Mouse (Mus musculus) embryonic facial prominence, embryonic 15.5 days (tissue): ENCODE results near the gene Kdelr1. TPM values are rescaled to one million over a fixed set of nuclear protein-coding genes. Genes with fewer than 3 reads are reported as not detected.
"Not testable (repeated sequence)": the region's sequence is repeated elsewhere in the genome, so short reads cannot be mapped to it uniquely, and the experiment has no call there.

Source experiments
- ATAC-seq: fragments of 200-750 bp; cut with Nextera tagmentation; 2 replicates; pipeline ENCODE4 v1.8.0; 2017; ENCODE audit warnings: low read depth, moderate TSS enrichment; ENCODE audit not compliant: insufficient number of reproducible peaks, low FRiP score, low TSS enrichment
- H3K27ac ChIP-seq: fragments of 300-500 bp; sonication (generic); replicated peaks from 2 replicates; pipeline ENCODE4 v1.5.1; 2015; ENCODE audit warnings: mild to moderate bottlenecking, inconsistent platforms
- H3K27me3 ChIP-seq: fragments of 300-500 bp; sonication (generic); 2 replicates; pipeline ENCODE4 v1.6.1; 2015; ENCODE audit warnings: inconsistent platforms
- H3K36me3 ChIP-seq: fragments of 300-500 bp; sonication (generic); 2 replicates; pipeline ENCODE4 v1.6.1; 2015; ENCODE audit warnings: mild to moderate bottlenecking, inconsistent platforms
- H3K4me1 ChIP-seq: fragments of 300-500 bp; sonication (generic); 2 replicates; pipeline ENCODE4 v1.6.1; 2015; ENCODE audit warnings: inconsistent platforms
- H3K4me2 ChIP-seq: fragments of 300-500 bp; sonication (generic); replicated peaks from 2 replicates; pipeline ENCODE4 v1.6.1; 2015; ENCODE audit warnings: mild to moderate bottlenecking, inconsistent platforms
- H3K4me3 ChIP-seq: fragments of 300-500 bp; sonication (generic); replicated peaks from 2 replicates; pipeline ENCODE4 v1.5.1; 2015; ENCODE audit warnings: mild to moderate bottlenecking, inconsistent platforms
- H3K9ac ChIP-seq: fragments of 300-500 bp; sonication (generic); 2 replicates; pipeline ENCODE4 v1.6.1; 2015; ENCODE audit warnings: inconsistent platforms
- H3K9me3 ChIP-seq: fragments of 300-500 bp; sonication (generic); replicated peaks from 2 replicates; pipeline ENCODE4 v1.6.1; 2016; ENCODE audit warnings: inconsistent platforms
- WGBS: fragments of 180-500 bp; shearing (Covaris S2); methylation state at CpG from one replicate; pipeline ENCODE4 v1.1.7; 2015; 5-methylcytosine and 5-hydroxymethylcytosine counted together
- polyA plus RNA-seq: library from polyadenylated mRNA; unstranded; fragments of >200 nt; fragmentation: Nextera tagmentation; extraction: Ambion mirVana; gene quantifications from 2 replicates; pipeline ENCODE4 v1.2.1, GENCODE M21; 2015

Gene Kdelr1
- polyA plus RNA-seq, 1 experiment from 2014 or later: 98.4 TPM

DNA sequence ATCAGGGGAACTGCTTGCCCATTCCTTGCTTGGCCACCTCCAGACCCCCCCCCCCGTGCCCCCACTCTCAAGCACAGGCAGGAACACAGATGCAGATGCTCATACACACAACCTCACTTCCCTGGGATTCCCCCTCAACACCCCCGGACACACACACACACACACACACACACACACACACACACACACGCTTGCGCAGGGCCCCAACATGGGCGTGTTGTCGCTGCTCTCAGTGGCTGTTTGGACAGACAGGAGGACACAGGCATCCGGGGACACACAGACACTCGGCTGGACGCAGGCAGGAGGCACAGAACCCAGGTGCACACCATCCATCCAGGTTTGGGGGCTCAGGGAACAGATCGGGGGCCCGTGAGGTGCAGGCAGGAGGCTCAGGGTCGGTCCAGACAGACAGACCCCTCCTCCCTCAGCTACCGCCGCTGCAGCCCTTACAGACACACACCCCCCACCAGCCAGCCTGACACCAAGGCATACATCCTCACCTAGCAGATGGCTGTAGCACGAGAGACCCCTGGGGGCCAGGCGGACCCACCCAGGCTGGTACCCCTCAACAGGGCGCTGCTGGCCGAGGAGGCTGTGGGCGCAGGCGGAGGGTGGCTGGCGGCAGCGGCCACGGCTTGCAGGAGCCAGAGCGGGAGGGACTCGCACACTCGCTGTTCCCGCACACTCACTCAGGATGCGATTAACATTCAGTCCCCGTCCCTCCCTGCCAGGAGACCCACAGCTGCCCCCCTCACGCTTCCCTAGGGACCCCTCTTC is 2.1 kb upstream of the Kdelr1 start:
- Histone ChIP-seq H3K36me3 (peaks cover 17% of the 10 kb centered on the region), H3K4me1 (peaks cover 61% of the 10 kb centered on the region), H3K27me3 (peaks cover 28% of the 10 kb centered on the region), H3K4me2 (peak overlapping the region; percentile 63), H3K9me3 (no peaks in the 10 kb centered on the region), H3K4me3 (peak overlapping the region; percentile 36), H3K9ac (peak overlapping the region; percentile 28), H3K27ac (no peak overlapping the region)
- WGBS: 2% methylated on average over 30 of the region's 30 CpGs
- ATAC-seq: no peak

- ATAC-seq: peak; percentile 25
- Histone ChIP-seq H3K4me1 (peaks cover 44% of the 10 kb centered on the region), H3K36me3 (peaks cover 43% of the 10 kb centered on the region), H3K4me3 (peak overlapping the region; percentile 81), H3K9me3 (no peaks in the 10 kb centered on the region), H3K27ac (peak overlapping the region; percentile 93), H3K9ac (peak overlapping the region; percentile 97), H3K27me3 (peaks cover 22% of the 10 kb centered on the region), H3K4me2 (peak overlapping the region; percentile 80)
- 3% methylated on average over 28 of the region's 28 CpGs for WGBS
Measured at GRCm38 (mm10) chr7:45873061-45873947, 732 bp downstream of the Kdelr1 start.

DNA sequence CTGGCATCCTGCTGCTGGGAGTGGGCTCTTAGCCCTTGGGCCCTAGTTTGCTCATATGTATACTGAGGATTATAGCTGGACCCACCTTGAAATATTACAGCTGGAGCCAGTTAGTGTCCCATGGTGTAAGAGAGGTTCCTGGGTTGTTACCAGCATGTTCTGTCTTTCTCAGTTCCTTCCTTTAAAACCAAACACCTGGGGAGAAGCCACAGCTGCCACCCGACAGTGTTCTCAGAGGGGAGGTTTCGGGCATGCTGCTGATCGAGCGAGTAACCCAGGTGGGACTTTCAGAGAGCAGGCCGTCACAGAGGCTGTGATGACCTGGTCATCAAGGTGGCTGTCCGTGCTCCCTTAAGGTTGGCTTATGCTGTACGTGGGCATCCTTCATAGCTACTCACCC is 4.3 kb downstream of the Kdelr1 start:
- no peak overlapping the region for H3K4me3 ChIP-seq
- H3K9ac ChIP-seq: no peak overlapping the region
- no peaks in the 10 kb centered on the region for H3K27me3 ChIP-seq
- no peaks in the 10 kb centered on the region for H3K9me3 ChIP-seq
- H3K4me1 ChIP-seq: peaks cover 17% of the 10 kb centered on the region
- no peak overlapping the region for H3K4me2 ChIP-seq
- ATAC-seq: no peak
- H3K27ac ChIP-seq: no peak overlapping the region
- 95% methylated on average over 7 of the region's 7 CpGs for WGBS
- peaks cover 78% of the 10 kb centered on the region for H3K36me3 ChIP-seq

- H3K4me2 ChIP-seq, ATAC-seq, H3K27ac ChIP-seq, H3K27me3 ChIP-seq, H3K9ac ChIP-seq, H3K4me3 ChIP-seq, H3K9me3 ChIP-seq: not testable (repeated sequence)
- Histone ChIP-seq H3K4me1 (peaks cover 17% of the 10 kb centered on the region), H3K36me3 (peaks cover 92% of the 10 kb centered on the region)
- 93% methylated on average over 1 of the region's 1 CpGs for WGBS
Measured at GRCm38 (mm10) chr7:45878278-45878677, 5.7 kb downstream of the Kdelr1 start, which contains the start of gene Grin2d. Gene Grin2d, minus strand, starts transcription at chr7:45878378.

- H3K27me3 ChIP-seq: no peaks in the 10 kb centered on the region
- H3K27ac ChIP-seq: no peak overlapping the region
- H3K36me3 ChIP-seq: peaks cover 97% of the 10 kb centered on the region
- H3K9me3 ChIP-seq: no peaks in the 10 kb centered on the region
- H3K4me1 ChIP-seq: no peaks in the 10 kb centered on the region
- WGBS: 96% methylated on average over 4 of the region's 4 CpGs
- H3K4me2 ChIP-seq: no peak overlapping the region
- no peak overlapping the region for H3K4me3 ChIP-seq
- no peak for ATAC-seq
- H3K9ac ChIP-seq: no peak overlapping the region
Measured at GRCm38 (mm10) chr7:45880531-45880930, 8.0 kb downstream of the Kdelr1 start.

DNA sequence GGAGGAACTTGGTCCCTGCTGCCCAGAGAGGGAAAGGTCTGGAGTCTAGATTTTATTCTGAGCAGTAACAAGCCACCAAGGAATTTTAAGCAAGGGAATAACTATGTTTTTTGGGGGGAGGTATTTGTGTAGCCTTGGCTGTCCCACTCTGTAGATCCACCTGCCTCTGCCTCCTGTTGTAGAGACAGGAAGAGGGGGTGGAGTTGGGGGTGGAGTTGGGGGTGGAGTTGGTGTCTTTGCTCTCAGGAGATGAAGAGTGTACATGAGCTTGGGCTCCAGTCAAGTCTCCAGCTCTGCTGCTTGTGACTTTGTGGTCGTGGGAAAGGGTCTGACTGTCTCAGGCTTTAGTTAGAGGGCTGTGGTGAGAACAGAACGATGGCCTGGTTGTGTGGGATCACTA is 8.4 kb downstream of the Kdelr1 start:
- Histone ChIP-seq H3K27me3 (no peaks in the 10 kb centered on the region), H3K9ac (no peak overlapping the region), H3K9me3 (no peaks in the 10 kb centered on the region), H3K36me3 (peaks cover 94% of the 10 kb centered on the region), H3K4me1 (no peaks in the 10 kb centered on the region), H3K4me3 (no peak overlapping the region), H3K27ac (no peak overlapping the region), H3K4me2 (no peak overlapping the region)
- 90% methylated on average over 2 of the region's 2 CpGs for WGBS
- ATAC-seq: no peak

DNA sequence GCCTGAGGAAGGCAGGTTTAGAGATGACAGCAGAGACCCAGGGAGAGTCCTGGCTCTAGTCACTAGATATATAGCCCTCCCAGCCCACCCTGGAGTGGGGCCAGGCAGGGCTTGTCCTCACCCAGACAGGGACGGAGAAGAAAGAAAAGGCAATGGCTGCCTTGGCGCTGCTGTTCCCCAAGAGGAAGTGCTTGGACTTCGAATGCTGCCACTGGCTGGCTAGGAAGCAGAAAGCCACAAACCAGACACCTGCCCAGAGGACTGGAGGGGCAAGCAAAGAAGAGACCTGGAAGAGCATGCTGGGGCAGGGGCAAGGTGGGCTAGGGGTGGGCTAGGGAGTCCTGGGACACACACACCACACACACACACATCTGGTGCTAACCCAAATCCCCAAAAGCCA is 14.7 kb downstream of the Kdelr1 start:
- ATAC-seq: no peak
- no peak overlapping the region for H3K9ac ChIP-seq

DNA sequence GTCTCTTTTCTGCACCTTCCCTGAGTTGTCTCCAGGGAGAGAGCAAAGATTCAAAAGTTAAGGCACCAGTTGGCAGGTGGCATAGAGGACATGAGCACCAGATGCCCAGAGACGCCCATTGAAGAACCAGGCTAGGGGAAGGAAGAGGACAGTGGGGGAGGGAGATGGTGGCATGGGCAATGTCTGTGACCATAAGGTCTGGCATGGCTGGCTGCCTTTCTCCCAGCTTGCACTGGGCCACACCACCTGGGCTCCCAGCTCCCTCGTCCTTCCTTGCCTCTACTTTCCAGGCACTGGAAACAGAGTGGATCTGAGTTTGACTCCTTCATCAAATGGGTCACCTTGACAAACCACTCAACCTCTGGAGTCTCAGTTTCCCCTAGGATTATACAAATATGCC is 20.1 kb downstream of the Kdelr1 start:
- peaks cover 4% of the 10 kb centered on the region for H3K4me1 ChIP-seq
- ATAC-seq: no peak
- no peak overlapping the region for H3K4me3 ChIP-seq
- H3K9me3 ChIP-seq: no peaks in the 10 kb centered on the region
- H3K4me2 ChIP-seq: no peak overlapping the region
- 78% methylated on average over 2 of the region's 2 CpGs for WGBS
- no peak overlapping the region for H3K9ac ChIP-seq
- H3K27me3 ChIP-seq: no peaks in the 10 kb centered on the region
- no peak overlapping the region for H3K27ac ChIP-seq
- H3K36me3 ChIP-seq: no peaks in the 10 kb centered on the region

More for the DNA sequence above, 14.7 kb downstream of the Kdelr1 start:
- Histone ChIP-seq H3K27me3 (no peaks in the 10 kb centered on the region), H3K4me1 (peaks cover 5% of the 10 kb centered on the region; the same call in 1 of the 2 replicates), H3K27ac (no peak overlapping the region), H3K4me2 (no peak overlapping the region), H3K4me3 (no peak overlapping the region), H3K9me3 (no peaks in the 10 kb centered on the region), H3K36me3 (peaks cover 34% of the 10 kb centered on the region)
- WGBS: 45% methylated on average over 3 of the region's 3 CpGs

DNA sequence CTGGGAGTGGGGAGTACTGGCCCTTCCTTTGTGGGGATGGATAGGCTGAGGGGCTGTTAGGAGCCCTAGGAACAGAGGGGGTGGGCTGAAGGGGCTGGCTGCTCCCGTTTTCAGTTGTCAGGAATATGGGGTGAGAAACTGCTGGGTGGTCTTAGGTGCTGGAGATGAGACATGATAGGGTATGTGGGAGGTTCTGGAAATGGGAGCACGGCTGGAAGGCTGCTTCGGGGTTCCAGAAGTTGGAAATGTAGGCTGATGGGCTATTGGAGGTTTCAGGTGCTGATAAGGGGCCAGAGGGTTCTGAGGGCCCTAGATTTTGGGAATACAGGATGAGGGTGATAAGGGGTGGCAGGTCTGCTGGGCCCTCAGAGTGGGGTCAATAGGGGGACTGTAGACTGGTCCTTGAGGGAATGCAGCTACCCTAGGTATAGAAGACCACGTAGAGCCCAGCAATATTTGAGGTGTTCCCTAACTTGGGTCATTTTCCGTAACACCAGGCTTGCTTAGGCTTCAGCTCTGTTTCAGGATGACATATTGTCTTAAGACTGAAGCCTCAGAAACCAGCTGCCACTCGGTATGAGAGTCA is 23.5 kb downstream of the Kdelr1 start:
- peaks cover 9% of the 10 kb centered on the region for H3K4me1 ChIP-seq
- H3K27me3 ChIP-seq: no peaks in the 10 kb centered on the region
- H3K9me3 ChIP-seq: no peaks in the 10 kb centered on the region
- no peak overlapping the region for H3K9ac ChIP-seq
- ATAC-seq: no peak
- peak overlapping the region; percentile 56 for H3K4me3 ChIP-seq
- peak overlapping the region; percentile 89 for H3K4me2 ChIP-seq
- peak overlapping the region; percentile 22; the same call in 1 of the 2 replicates for H3K27ac ChIP-seq
- no peaks in the 10 kb centered on the region for H3K36me3 ChIP-seq
- 78% methylated on average over 6 of the region's 6 CpGs for WGBS

DNA sequence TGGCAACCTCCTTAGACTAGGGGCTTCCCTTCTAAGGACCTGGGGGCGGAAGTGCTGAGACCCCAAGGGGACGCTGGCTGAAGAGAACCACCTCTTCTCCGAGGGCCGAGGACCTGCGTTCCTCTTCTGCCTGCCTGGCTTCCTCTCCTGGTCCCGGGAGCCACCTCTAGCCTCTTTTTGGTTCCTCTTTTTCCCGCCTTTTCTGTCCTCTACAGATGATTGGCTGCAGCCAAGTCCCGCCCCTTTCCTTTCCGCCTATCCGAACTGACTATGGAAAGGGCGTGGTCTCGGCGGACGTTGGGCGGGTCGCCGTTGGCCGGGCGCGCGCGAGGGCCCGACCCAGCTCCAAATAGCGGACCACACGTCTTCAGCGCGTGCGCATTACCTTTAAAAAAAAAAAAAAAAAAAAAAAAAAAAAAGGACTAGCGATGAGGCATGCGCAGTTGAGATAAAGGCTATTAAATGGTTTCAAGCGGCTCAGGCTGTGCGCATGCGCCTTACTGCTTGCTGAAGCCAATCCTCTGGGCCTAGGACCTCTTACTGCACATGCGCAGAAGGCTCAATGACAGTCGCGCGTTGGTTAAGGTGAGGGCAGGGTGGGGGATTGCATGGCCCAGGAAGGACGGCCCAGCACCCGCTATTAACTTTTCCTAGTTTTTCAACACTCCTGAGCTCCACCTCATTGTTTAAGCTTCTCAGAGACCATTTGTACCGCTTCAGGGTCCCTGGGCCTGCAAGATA is 24.1 kb downstream of the Kdelr1 start, which contains the start of the genes Syngr4 and Tmem143:
Syngr4 (minus strand) TSS at position 198 of the 741 bp plus-strand sequence.
Tmem143 (plus strand) TSS at position 425 of the 741 bp plus-strand sequence.
- ATAC-seq: peak; percentile 89
- WGBS: under 1% methylated on average over 40 of the region's 40 CpGs
- Histone ChIP-seq H3K4me3 (peak within 1 kb of the TSS; percentile 56), H3K4me2 (peak within 1 kb of the TSS; percentile 89), H3K4me1 (peaks cover 9% of the 10 kb centered on the region), H3K9ac (peak within 1 kb of the TSS; percentile 62), H3K9me3 (no peaks in the 10 kb centered on the region), H3K27ac (peak within 1 kb of the TSS; percentile 82), H3K27me3 (no peaks in the 10 kb centered on the region), H3K36me3 (no peaks in the 10 kb centered on the region)
